Mouse (Mus musculus) erythroblast, embryonic 14.5 days (primary cell): ENCODE results near the gene Rngtt. TPM values are rescaled to one million over a fixed set of nuclear protein-coding genes. Genes with fewer than 3 reads are reported as not detected.
"Not testable (repeated sequence)": the region's sequence is repeated elsewhere in the genome, so short reads cannot be mapped to it uniquely, and the experiment has no call there.

Source experiments
- H3K27me3 ChIP-seq: 2 replicates; pipeline ENCODE4 v1.6.1; 2012; ENCODE audit warnings: inconsistent platforms; ENCODE audit not compliant: control insufficient read depth
- H3K36me3 ChIP-seq: 2 replicates; pipeline ENCODE4 v1.6.1; 2012; ENCODE audit warnings: mild to moderate bottlenecking, inconsistent platforms; ENCODE audit not compliant: control insufficient read depth
- H3K4me1 ChIP-seq: 2 replicates; pipeline ENCODE4 v1.6.1; 2012; ENCODE audit warnings: inconsistent platforms; ENCODE audit not compliant: control insufficient read depth
- H3K4me3 ChIP-seq: replicated peaks from 2 replicates; pipeline ENCODE3; 2012; ENCODE audit warnings: moderate library complexity, mild to moderate bottlenecking, inconsistent platforms
- H3K9me3 ChIP-seq: 2 replicates; pipeline ENCODE4 v1.6.1; 2012; ENCODE audit warnings: low read length, inconsistent platforms, mixed read lengths; ENCODE audit not compliant: control insufficient read depth
- GATA1 ChIP-seq: IDR thresholded peaks from 2 replicates; pipeline ENCODE4 v1.6.1; 2012; ENCODE audit warnings: low read length, inconsistent platforms, mixed read lengths
- TAL1 ChIP-seq: IDR thresholded peaks from 3 replicates; pipeline ENCODE4 v1.6.1; 2012; ENCODE audit warnings: low read length, inconsistent platforms, mixed read lengths
- polyA plus RNA-seq: library from polyadenylated mRNA; stranded (reverse); fragments of >175 nt; gene quantifications from 2 replicates; pipeline ENCODE4 v1.2.3, GENCODE M21; 2012

Rngtt gene
- polyA plus RNA-seq, 1 experiment: 0.71 TPM

DNA sequence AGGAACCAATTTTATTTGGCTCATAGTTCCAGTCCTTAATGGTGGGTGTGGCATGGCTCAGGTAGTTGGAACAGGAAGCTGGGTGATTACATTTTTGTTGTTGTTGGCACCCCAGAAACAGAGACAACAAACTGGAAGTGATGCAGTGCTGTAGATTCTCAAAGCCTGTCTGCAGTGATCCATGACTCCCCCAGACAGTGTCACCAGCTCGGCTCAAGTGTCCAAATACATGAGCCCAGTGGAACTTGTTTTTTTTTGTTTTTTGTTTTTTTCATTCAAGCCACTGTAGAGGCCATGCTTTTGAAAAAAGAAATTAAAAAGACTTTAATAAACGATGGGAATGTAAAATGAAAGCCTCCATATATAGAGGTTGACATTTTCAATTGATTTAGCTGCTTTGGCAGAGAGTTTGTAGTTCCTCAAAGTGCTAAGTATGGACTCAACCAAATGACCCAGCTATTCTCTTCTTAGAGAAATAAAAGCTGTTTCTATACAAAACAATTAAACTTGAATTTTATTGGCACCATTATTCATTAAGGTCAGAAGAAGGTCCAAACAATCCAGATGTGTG is 95.7 kb downstream of the Rngtt start:
- no peaks in the 10 kb centered on the region for H3K4me1 ChIP-seq
- TF ChIP-seq TAL1: no peak
- no peak for TF ChIP-seq GATA1
- H3K4me3 ChIP-seq: no peak overlapping the region
- H3K27me3 ChIP-seq: no peaks in the 10 kb centered on the region
- H3K36me3 ChIP-seq: peaks cover 24% of the 10 kb centered on the region
- H3K9me3 ChIP-seq: no peaks in the 10 kb centered on the region

GRCm38 (mm10) chr4:33413791-33414190 is 103.7 kb downstream of the Rngtt start:
- Histone ChIP-seq H3K4me1 (no peaks in the 10 kb centered on the region), H3K36me3 (peaks cover 18% of the 10 kb centered on the region), H3K27me3 (no peaks in the 10 kb centered on the region), H3K9me3 (no peaks in the 10 kb centered on the region), H3K4me3 (no peak overlapping the region)
- TF ChIP-seq TAL1 (no peak), GATA1 (no peak)

DNA sequence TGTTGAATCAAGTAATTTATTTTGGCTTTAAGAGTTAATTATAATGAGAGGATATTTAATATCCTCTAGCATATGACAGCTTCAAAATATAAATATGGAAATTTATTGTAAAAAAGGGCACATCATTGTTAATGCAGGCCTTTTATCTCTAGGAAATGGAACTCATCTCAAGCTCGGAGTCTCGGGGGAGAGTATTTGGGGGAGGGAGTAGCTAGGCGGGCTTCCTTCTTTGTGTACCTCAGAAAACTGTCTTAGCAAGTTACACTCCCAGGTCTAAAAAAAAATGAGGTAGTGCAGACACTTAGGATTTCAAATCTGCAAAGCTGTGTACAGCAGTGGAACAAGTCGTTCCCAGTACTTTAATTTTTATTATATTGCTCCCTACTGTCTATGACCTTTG is 104.7 kb downstream of the Rngtt start:
- Histone ChIP-seq H3K4me3 (no peak overlapping the region), H3K4me1 (no peaks in the 10 kb centered on the region), H3K9me3 (no peaks in the 10 kb centered on the region), H3K36me3 (peaks cover 15% of the 10 kb centered on the region), H3K27me3 (no peaks in the 10 kb centered on the region)
- TF ChIP-seq GATA1 (no peak), TAL1 (no peak)

- Histone ChIP-seq H3K36me3 (peaks cover 9% of the 10 kb centered on the region), H3K9me3 (no peaks in the 10 kb centered on the region), H3K4me1 (no peaks in the 10 kb centered on the region), H3K4me3 (no peak overlapping the region), H3K27me3 (no peaks in the 10 kb centered on the region)
- TF ChIP-seq TAL1: no peak
- no peak for TF ChIP-seq GATA1
Observed at GRCm38 (mm10) chr4:33417391-33417790, 107.3 kb downstream of the Rngtt start.

- no peaks in the 10 kb centered on the region for H3K4me1 ChIP-seq
- H3K36me3 ChIP-seq: peaks cover 10% of the 10 kb centered on the region
- no peaks in the 10 kb centered on the region for H3K27me3 ChIP-seq
- H3K9me3 ChIP-seq: no peaks in the 10 kb centered on the region
- H3K4me3 ChIP-seq: no peak overlapping the region
- TF ChIP-seq GATA1 (no peak), TAL1 (no peak)
Observed at GRCm38 (mm10) chr4:33419644-33420043, 109.5 kb downstream of the Rngtt start.

- peaks cover 3% of the 10 kb centered on the region for H3K4me1 ChIP-seq
- H3K27me3 ChIP-seq: no peaks in the 10 kb centered on the region
Observed at GRCm38 (mm10) chr4:33428856-33429255, 118.7 kb downstream of the Rngtt start.

DNA sequence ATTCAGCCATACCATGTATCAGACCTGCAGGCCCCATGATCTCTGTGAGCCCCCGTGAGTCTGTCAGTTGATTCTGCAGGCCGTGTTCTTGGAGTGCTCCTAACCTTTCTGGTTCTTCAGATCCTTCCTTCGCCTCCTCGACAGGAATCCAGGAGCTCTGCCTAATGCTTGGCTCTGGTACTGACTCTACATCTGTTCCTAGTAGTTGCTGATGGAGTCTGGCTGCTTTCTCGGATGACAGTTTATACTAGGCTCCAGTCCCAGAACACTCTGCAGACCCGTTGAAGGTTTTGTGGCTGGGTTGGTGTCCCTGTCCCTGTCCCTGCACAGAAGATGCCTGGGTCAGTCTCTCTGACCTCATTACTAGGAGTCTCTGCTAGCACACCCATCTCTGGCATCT is 131.8 kb downstream of the Rngtt start:
- Histone ChIP-seq H3K36me3 (peaks cover 19% of the 10 kb centered on the region), H3K27me3 (no peaks in the 10 kb centered on the region), H3K4me3 (no peak overlapping the region), H3K9me3 (no peaks in the 10 kb centered on the region), H3K4me1 (peaks cover 11% of the 10 kb centered on the region)
- no peak for TF ChIP-seq TAL1
- TF ChIP-seq GATA1: no peak

More at GRCm38 (mm10) chr4:33428856-33429255, 118.7 kb downstream of the Rngtt start:
- no peaks in the 10 kb centered on the region for H3K9me3 ChIP-seq
- peaks cover 7% of the 10 kb centered on the region for H3K36me3 ChIP-seq
- TF ChIP-seq TAL1 (no peak), GATA1 (no peak)
- H3K4me3 ChIP-seq: no peak overlapping the region

GRCm38 (mm10) chr4:33446265-33446664 is 136.2 kb downstream of the Rngtt start:
- Histone ChIP-seq H3K27me3 (no peaks in the 10 kb centered on the region), H3K9me3 (no peaks in the 10 kb centered on the region), H3K4me3 (no peak overlapping the region), H3K4me1 (peaks cover 26% of the 10 kb centered on the region), H3K36me3 (peaks cover 27% of the 10 kb centered on the region)
- TF ChIP-seq GATA1 (no peak), TAL1 (no peak)

DNA sequence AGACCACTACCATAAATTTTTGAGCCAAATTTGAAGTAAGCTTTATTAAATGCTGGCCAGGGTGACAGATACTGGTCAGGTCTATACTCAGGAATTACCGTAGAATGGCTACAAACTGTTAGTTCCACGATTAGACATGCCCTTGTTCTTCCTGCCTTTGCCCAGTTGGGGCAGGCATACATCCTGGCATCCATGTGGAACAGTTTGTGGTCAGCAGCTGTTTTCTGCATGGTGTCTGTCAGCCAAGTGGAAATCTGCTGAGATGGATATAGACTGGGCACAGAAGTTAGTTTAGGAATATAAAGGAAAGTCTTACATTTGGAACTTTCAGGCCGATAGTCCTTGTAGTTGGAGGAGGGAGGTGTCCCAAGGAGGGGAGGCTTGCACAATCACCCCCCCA is 136.8 kb downstream of the Rngtt start:
- no peak overlapping the region for H3K4me3 ChIP-seq
- peaks cover 29% of the 10 kb centered on the region for H3K4me1 ChIP-seq
- H3K9me3 ChIP-seq: no peaks in the 10 kb centered on the region
- H3K27me3 ChIP-seq: no peaks in the 10 kb centered on the region
- TF ChIP-seq GATA1 (no peak), TAL1 (no peak)
- peaks cover 30% of the 10 kb centered on the region for H3K36me3 ChIP-seq

DNA sequence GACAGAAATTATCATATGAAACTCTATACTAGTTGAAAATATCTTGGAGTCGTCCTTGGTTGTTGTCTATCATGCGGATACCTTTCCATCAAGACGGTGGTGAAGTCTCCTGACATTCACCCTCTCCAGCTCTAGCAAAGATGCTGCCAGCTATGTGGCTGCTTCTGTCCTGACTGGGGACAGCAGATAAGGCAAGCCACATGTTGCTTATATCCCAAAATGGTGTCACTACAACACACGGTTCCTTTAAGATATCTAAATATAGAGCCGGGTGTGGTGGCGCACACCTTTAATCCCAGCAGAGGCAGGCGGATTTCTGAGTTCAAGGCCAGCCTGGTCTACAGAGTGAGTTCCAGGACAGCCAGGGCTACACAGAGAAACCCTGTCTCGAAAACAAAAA is 140.2 kb downstream of the Rngtt start:
- not testable (repeated sequence) for H3K9me3 ChIP-seq, H3K4me3 ChIP-seq, H3K27me3 ChIP-seq
- Histone ChIP-seq H3K4me1 (peaks cover 27% of the 10 kb centered on the region), H3K36me3 (peaks cover 24% of the 10 kb centered on the region)
- TF ChIP-seq GATA1 (peak; percentile 45; the same call in 1 of the 2 replicates), TAL1 (peak; percentile 48)
